Mouse (Mus musculus): ENCODE measurements around the gene Sgk1. TPM values are rescaled to one million over a fixed set of nuclear protein-coding genes. Genes with fewer than 3 reads are reported as not detected.

Gene Sgk1
- polyA plus RNA-seq, 1 experiment from 2014 or later = 86.9 TPM

DNA sequence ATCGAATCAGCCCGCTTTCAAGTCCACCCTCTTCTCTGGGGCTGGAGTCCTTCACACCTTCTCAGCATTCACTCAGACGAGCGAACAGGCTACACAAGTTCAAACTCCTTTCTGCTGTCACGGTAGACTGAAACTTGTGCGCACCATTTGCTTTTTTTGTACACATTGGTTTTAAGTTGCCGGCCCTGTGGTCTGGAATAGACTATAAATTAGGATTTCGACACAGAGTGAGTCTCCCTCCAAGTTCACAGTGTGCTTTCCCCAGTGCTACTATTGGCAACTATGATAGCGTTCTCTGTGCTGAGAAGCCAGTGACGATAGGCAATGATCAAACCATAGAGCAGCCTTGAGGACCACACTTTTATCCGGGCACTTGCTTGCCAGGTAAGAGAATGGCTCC, 91.7 kb downstream of the Sgk1 start:
- 73% methylated on average over 11 of the region's 11 CpGs for WGBS
- TF ChIP-seq EP300 (IDR thresholded peaks at IDR 0.05) (no peak), CTCF (IDR thresholded peaks at IDR 0.05) (no peak)

DNA sequence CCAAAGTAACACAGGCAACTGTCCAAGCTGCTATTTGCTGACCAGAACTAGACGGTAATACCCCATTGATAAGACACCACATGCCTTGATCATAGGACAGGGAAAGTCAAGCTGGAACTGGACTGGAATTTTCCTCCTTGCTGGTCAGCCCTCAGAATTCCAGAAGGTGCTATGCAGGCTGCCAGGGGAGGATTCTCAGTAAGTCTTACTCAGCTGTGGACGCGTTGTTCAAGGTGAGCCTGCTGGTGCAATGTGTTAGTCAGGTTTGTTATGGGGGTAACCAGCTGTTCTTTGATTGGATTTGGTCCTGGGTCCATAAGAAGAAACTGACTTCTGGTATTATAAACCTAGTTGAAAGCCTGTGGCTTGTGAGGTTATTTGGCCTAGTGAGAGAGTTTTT, 92.8 kb downstream of the Sgk1 start:
- 65% methylated on average over 3 of the region's 3 CpGs for WGBS
- H3K27ac ChIP-seq (ENCODE audit: low read length) = no peak overlapping the region

More for the DNA sequence above, 91.7 kb downstream of the Sgk1 start:
- no peak overlapping the region for H3K27ac ChIP-seq (ENCODE audit: low read length)
- no peak overlapping the region for H3K9ac ChIP-seq (replicated peaks; ENCODE audit: low read depth)
- H3K4me3 ChIP-seq (ENCODE audit: low read depth, low read length) = no peak overlapping the region
- H3K4me2 ChIP-seq (replicated peaks; ENCODE audit: low read depth, low read length) = no peak overlapping the region
- H3K4me1 ChIP-seq (ENCODE audit: insufficient read depth, low read depth, low read length) = no peaks in the 10 kb centered on the region
- H3K27me3 ChIP-seq (replicated peaks; ENCODE audit: insufficient read depth, low read length) = no peaks in the 10 kb centered on the region
- ATAC-seq (no peak), DNase-seq (ENCODE audit: low spot score) (no peak)
- H3K36me3 ChIP-seq (ENCODE audit: insufficient read depth, low read length) = no peaks in the 10 kb centered on the region
- H3K9me3 ChIP-seq (ENCODE audit: low read length) = no peaks in the 10 kb centered on the region

DNA sequence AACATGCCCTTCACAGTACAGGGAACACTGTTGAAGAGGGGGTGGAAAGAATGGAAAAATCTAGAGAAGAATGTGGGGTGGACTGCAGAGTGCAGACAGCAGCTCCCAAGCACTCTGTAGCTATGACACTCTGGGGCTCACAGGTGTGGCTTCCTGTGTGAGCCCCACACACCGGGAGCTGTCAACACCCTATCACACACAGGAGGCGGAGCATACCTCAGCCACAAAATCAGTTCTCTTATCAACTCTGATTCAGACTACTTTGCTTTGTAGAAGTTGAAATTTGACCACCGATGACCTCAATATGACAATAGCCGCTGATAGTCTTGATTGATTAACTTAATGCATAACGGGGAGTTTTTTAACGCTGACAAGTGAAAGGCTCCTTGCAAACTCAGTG, 93.4 kb downstream of the Sgk1 start:
- no peaks in the 10 kb centered on the region for H3K9me3 ChIP-seq (ENCODE audit: low read length)
- H3K36me3 ChIP-seq (ENCODE audit: insufficient read depth, low read length) = no peaks in the 10 kb centered on the region
- no peak overlapping the region for H3K27ac ChIP-seq (ENCODE audit: low read length)
- no peak for TF ChIP-seq CTCF (IDR thresholded peaks at IDR 0.05)
- no peak for TF ChIP-seq EP300 (IDR thresholded peaks at IDR 0.05)
- no peak overlapping the region for H3K4me2 ChIP-seq (replicated peaks; ENCODE audit: low read depth, low read length)
- H3K4me1 ChIP-seq (ENCODE audit: insufficient read depth, low read depth, low read length) = no peaks in the 10 kb centered on the region
- H3K9ac ChIP-seq (replicated peaks; ENCODE audit: low read depth) = no peak overlapping the region
- no peak overlapping the region for H3K4me3 ChIP-seq (ENCODE audit: low read depth, low read length)
- no peaks in the 10 kb centered on the region for H3K27me3 ChIP-seq (replicated peaks; ENCODE audit: insufficient read depth, low read length)
- DNase-seq (ENCODE audit: low spot score) = no peak
- WGBS = 40% methylated on average over 6 of the region's 6 CpGs
- peak; percentile 17 for ATAC-seq

More for the DNA sequence above, 92.8 kb downstream of the Sgk1 start:
- Histone ChIP-seq H3K9ac (replicated peaks; ENCODE audit: low read depth) (no peak overlapping the region), H3K27me3 (replicated peaks; ENCODE audit: insufficient read depth, low read length) (no peaks in the 10 kb centered on the region), H3K4me3 (ENCODE audit: low read depth, low read length) (no peak overlapping the region), H3K9me3 (ENCODE audit: low read length) (no peaks in the 10 kb centered on the region), H3K36me3 (ENCODE audit: insufficient read depth, low read length) (no peaks in the 10 kb centered on the region), H3K4me2 (replicated peaks; ENCODE audit: low read depth, low read length) (no peak overlapping the region), H3K4me1 (ENCODE audit: insufficient read depth, low read depth, low read length) (no peaks in the 10 kb centered on the region)
- ATAC-seq = no peak
- TF ChIP-seq CTCF (IDR thresholded peaks at IDR 0.05) = no peak
- TF ChIP-seq EP300 (IDR thresholded peaks at IDR 0.05) = no peak
- no peak for DNase-seq (ENCODE audit: low spot score)

DNA sequence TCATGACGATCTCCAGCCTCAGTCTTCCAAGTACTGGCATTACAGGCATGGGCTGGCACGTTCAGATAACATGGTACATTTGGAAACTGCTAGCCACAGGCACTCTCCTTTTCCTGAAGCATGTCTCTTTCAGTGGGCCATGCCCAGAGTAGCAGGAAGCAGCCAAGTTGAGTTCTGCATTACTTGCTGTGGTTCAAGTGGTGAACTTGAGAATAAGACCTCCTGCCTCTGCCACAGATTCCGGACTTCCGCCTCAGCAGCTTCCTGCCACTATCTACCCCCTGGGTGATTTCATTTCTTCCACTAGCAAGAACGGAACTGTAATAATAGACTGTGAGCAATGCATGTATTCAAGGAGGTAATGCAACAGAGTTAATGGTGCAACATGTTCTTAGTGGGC, 94.3 kb downstream of the Sgk1 start:
- no peak overlapping the region for H3K4me2 ChIP-seq (replicated peaks; ENCODE audit: low read depth, low read length)
- H3K9ac ChIP-seq (replicated peaks; ENCODE audit: low read depth) = no peak overlapping the region
- no peaks in the 10 kb centered on the region for H3K27me3 ChIP-seq (replicated peaks; ENCODE audit: insufficient read depth, low read length)
- ATAC-seq (no peak), DNase-seq (ENCODE audit: low spot score) (peak; percentile 35)
- WGBS = 69% methylated on average over 5 of the region's 5 CpGs
- H3K9me3 ChIP-seq (ENCODE audit: low read length) = no peaks in the 10 kb centered on the region
- H3K4me1 ChIP-seq (ENCODE audit: insufficient read depth, low read depth, low read length) = no peaks in the 10 kb centered on the region
- TF ChIP-seq CTCF (IDR thresholded peaks at IDR 0.05) (no peak), EP300 (IDR thresholded peaks at IDR 0.05) (no peak)
- H3K4me3 ChIP-seq (ENCODE audit: low read depth, low read length) = no peak overlapping the region
- H3K36me3 ChIP-seq (ENCODE audit: insufficient read depth, low read length) = no peaks in the 10 kb centered on the region
- H3K27ac ChIP-seq (ENCODE audit: low read length) = no peak overlapping the region

DNA sequence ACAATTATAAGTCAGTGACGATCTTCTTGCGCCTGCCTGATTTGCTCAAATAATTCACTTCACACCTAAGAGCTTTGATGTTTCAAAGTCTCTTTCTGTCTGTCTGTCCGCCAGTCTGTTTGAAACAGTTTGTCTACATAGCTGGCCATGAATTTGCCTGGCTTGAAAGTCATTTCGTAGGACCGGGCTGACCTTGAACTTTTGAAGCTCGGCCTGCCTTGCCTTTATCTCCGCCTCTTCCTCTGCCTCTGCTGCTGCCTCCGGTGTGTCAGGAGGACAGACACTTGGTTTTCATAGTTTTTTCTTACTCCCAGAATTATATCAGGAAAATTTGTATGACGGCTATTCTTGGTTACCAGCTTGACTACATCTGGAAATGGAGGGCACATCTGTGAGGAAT, 96.4 kb downstream of the Sgk1 start:
- no peaks in the 10 kb centered on the region for H3K9me3 ChIP-seq (ENCODE audit: low read length)
- H3K27me3 ChIP-seq (replicated peaks; ENCODE audit: insufficient read depth, low read length) = no peaks in the 10 kb centered on the region
- no peaks in the 10 kb centered on the region for H3K36me3 ChIP-seq (ENCODE audit: insufficient read depth, low read length)
- H3K4me3 ChIP-seq (ENCODE audit: low read depth, low read length) = no peak overlapping the region
- H3K27ac ChIP-seq (ENCODE audit: low read length) = no peak overlapping the region
- no peak overlapping the region for H3K4me2 ChIP-seq (replicated peaks; ENCODE audit: low read depth, low read length)
- WGBS = 71% methylated on average over 9 of the region's 9 CpGs
- TF ChIP-seq EP300 (IDR thresholded peaks at IDR 0.05) = no peak
- TF ChIP-seq CTCF (IDR thresholded peaks at IDR 0.05) = no peak
- H3K4me1 ChIP-seq (ENCODE audit: insufficient read depth, low read depth, low read length) = no peaks in the 10 kb centered on the region
- no peak for ATAC-seq
- no peak overlapping the region for H3K9ac ChIP-seq (replicated peaks; ENCODE audit: low read depth)
- no peak for DNase-seq (ENCODE audit: low spot score)

DNA sequence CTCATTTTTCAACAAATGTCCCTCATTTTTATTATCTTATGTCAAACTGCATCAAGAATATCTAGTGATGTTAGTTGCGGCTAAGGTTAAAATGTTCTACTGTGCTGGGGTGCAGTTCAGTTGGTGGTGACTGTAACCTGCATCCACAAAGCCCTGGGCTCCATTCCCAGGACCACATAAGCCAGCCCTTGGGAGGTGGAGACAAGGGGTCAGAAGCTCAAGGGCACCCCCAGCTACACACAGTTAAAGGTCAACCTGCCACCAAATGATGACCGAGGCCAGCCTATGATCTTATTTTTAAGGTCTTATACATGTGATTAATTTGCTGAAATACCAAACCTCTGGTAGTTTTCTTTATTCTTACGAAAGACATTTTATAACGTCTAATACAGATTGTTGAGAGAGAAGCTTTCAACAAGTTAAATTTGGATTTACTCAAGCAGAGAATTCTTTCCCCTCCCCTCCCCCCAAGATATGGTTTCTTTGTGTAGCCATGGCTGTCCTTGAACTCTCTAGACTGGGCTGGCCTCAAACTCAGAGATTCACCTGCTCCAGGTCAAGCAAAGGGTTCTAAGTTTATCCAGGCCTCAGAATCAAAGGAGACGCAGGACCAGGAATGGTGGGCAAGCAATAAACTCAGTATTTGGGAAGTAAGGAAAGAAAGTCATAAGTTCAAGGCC, 97.4 kb downstream of the Sgk1 start:
- no peak overlapping the region for H3K4me3 ChIP-seq (ENCODE audit: low read depth, low read length)
- H3K9ac ChIP-seq (replicated peaks; ENCODE audit: low read depth) = no peak overlapping the region
- TF ChIP-seq EP300 (IDR thresholded peaks at IDR 0.05) (no peak), CTCF (IDR thresholded peaks at IDR 0.05) (no peak)
- no peak overlapping the region for H3K4me2 ChIP-seq (replicated peaks; ENCODE audit: low read depth, low read length)
- 82% methylated on average over 5 of the region's 5 CpGs for WGBS
- no peaks in the 10 kb centered on the region for H3K9me3 ChIP-seq (ENCODE audit: low read length)
- no peaks in the 10 kb centered on the region for H3K27me3 ChIP-seq (replicated peaks; ENCODE audit: insufficient read depth, low read length)
- ATAC-seq (no peak), DNase-seq (ENCODE audit: low spot score) (no peak)
- no peak overlapping the region for H3K27ac ChIP-seq (ENCODE audit: low read length)
- H3K36me3 ChIP-seq (ENCODE audit: insufficient read depth, low read length) = no peaks in the 10 kb centered on the region
- H3K4me1 ChIP-seq (ENCODE audit: insufficient read depth, low read depth, low read length) = no peaks in the 10 kb centered on the region

Data from lung, postnatal 0 days (tissue).